Mouse (Mus musculus) heart, adult 8-10 months (tissue): ENCODE results near the gene Diaph2. TPM values are rescaled to one million over a fixed set of nuclear protein-coding genes. Genes with fewer than 3 reads are reported as not detected.
"Not testable (repeated sequence)": the region's sequence is repeated elsewhere in the genome, so short reads cannot be mapped to it uniquely, and the experiment has no call there.

Source experiments
- DNase-seq: peaks from one replicate; pipeline ENCODE4 v3.0.0; 2022; ENCODE audit warnings: low spot score
- total RNA-seq, 4 experiments: library from RNA; stranded (reverse); gene quantifications; 2 replicates each; pipeline ENCODE4 v1.2.4; 2022

The Diaph2 gene
- total RNA-seq, 4 experiments from 2014 or later, result 10.9 to 14.8 (median 11.0) TPM

DNA sequence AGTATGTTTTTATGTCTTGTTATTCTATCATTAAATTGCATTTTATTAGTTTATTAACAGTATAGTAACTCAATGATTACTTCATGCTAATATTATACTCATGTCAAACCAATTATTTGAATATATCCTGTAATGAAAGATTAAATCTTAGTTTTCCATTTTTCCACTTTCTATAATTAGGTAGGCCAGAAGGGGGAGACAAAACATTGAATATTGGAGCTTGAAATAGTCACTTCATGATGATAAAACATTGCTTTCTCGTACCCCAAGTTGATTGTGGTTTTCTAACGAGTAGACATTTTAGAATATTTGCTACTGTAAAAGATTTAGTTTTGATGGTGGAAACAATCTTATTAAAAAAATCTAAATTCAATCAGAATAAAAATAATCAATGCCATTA lies 82.4 kb downstream of the Diaph2 start:
- DNase-seq, result peak; percentile 1

DNA sequence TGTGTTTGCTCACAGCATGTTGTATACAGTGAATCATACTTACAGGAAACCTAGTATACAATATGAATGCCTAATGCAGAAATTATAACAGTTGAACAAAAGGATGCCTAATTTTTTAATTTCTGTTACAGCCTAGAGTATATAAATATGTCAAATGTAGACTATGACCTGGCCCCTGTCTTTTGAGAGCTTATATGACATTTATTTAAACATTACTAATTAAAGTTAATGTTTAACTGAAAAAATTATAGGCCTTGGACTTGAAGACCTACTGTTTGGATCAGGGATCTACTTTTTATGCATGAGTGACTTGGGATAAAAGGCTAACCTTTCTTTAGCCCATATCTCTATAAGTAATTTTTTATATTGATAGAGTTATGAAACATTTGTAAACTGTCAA lies 84.3 kb downstream of the Diaph2 start:
- DNase-seq, result no peak

DNA sequence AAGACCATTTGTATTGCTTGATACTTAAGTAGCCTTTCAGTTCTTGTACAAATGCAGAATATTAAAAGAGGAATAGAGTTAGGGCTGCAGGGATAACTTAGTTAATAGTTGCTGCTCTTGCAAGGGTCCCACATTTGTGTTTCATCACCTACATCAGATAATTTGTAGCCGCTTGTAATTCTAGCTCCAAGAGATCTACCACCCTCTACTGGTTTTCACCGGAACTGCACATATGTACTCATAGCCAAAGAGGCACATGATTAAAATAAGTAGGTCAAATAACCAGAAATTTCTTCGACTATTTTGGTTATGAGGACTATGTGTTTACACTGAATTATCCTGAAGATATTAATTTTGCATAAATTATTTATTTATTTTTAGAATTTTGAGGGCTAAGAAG lies 134.9 kb downstream of the Diaph2 start:
- DNase-seq, result peak; percentile 39

- DNase-seq, result no peak
Observed at GRCm38 (mm10) chrX:129925806-129926205, 176.3 kb downstream of the Diaph2 start.

- DNase-seq, result no peak
Observed at GRCm38 (mm10) chrX:129974816-129975215, 225.3 kb downstream of the Diaph2 start.

- no peak for DNase-seq
Observed at GRCm38 (mm10) chrX:130008210-130008609, 258.7 kb downstream of the Diaph2 start.

DNA sequence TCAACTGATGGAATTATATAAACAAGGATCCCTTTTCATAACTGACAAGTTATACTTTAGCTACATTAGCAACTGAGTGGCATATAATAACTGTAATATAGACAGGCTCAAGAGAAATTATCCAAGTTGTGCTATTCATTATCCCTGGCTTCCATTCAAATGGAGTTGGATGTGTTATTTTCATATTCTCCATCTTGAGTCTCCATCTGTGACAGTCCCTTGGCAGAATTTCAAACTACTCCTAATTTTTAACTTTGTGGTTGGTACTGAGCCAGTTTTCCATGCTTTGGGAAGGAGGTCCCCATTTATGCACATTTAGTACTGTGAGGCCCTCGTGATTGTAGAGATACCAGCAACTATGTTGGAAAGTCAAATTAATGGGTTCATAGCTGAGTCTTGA lies 270.2 kb downstream of the Diaph2 start:
- no peak for DNase-seq

DNA sequence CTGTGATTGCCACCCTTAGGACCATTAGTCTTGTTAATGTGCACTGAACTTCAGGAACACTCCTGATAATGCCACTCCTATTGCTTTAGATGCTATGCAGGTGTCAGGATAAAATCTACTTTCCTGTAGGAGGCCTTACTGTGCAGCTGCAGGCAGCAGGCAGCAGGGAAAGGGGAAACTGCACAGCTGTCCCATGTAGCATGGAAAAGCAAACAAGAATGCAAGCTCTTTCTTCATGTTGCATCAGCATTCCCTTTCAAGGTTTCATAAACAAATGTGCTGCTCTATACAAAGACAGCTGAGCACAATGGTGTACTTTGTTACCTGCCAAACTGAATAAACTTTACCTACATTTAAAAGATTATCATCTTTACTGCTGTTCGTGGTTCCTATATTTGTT lies 295.0 kb downstream of the Diaph2 start:
- DNase-seq, result no peak

DNA sequence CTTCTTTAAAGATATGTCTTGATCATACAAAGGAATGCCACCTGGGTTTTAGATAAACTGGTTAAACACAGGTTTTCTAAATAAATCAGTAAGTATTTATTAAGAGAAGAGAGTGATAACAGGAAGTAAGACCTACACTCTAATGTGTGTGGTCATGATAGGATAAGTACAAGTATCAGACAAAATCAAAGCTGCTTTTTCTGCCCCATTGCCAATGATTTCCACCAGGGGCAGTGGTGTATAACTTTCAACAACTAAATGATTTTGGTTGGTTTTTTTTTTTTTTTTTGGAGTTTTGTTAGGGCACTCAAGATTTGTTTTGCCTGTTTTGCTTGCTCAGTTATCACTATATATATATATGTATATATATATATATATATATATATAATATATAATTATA lies 399.7 kb downstream of the Diaph2 start:
- no peak for DNase-seq

GRCm38 (mm10) chrX:130152164-130152563 lies 402.6 kb downstream of the Diaph2 start:
- DNase-seq, result no peak

DNA sequence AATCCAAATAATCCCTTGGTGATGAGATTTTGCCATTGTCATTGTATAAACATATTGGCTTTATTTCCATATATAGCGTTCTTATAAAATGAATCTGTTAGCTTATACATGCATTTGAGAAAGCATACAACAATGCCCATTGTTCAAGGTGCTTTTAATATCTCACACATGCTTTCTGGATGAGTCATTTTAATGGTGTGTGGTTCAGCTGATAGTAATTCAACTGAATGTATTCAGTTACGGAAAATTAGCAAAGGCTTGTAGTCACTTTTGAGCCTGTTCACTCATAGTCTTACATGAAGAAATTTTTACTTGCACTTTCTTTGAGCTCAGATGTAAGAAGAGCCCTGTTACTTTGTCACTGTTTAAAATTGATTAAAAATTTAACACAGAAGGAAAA lies 423.6 kb downstream of the Diaph2 start:
- no peak for DNase-seq

GRCm38 (mm10) chrX:130187891-130188290 lies 438.3 kb downstream of the Diaph2 start:
- no peak for DNase-seq

DNA sequence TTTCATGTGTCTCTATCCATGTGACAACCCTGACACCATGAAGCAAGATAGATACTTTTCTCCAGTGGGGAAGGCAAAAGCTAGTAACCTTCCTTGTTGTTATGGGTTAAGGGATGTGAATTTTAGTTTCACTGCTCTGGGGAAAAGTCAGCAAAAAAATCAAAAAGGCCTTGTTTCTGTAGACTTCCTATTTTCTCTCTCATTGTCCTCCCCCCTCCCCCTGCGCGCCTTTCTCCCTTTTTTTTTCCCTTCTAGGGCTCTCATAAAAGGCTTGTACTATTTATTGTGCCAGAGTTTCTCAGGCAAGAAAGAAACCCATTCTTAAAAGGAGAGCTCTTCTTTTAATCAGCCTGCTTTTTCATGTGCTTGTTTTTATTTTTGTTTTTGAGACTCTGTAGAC lies 438.9 kb downstream of the Diaph2 start:
- no peak for DNase-seq

GRCm38 (mm10) chrX:130189250-130189649 lies 439.7 kb downstream of the Diaph2 start:
- DNase-seq, result no peak

DNA sequence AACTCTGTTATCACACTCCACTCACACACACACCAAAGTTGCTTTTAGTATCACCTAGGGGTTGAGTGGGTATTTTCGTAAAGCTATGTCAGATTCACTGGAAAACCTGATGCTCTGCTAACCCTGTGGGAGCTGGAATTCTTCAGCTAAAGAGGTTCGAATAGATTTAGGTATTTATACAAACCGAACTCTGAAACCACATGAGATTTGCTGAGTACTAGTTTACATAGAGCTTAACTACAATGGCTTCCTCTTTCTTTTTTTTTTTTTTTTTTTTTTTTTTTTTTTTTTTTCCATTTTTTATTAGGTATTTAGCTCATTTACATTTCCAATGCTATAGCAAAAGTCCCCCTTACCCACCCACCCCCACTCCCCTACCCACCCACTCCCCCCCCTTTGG lies 447.9 kb downstream of the Diaph2 start:
- DNase-seq, result not testable (repeated sequence)

GRCm38 (mm10) chrX:130205243-130205642 lies 455.7 kb downstream of the Diaph2 start:
- no peak for DNase-seq

DNA sequence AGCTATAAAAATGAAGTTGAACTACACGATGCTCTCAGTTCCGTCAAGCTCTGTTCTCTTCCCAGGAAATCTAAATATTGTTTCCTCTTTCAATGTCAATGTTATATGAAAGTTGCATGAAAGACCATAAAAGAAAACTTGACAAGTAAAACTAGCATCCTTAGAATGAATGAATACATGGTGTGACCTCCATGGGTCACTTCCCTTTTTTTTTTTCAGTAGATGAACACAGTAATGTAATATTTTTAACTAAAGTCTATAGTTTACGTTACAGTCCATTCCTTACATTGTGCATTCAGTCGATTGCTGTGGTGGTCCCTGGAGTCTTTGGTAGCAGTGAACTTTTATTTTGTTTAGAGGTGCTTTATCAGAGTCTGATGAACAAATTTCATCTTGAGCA lies 462.7 kb downstream of the Diaph2 start:
- no peak for DNase-seq

DNA sequence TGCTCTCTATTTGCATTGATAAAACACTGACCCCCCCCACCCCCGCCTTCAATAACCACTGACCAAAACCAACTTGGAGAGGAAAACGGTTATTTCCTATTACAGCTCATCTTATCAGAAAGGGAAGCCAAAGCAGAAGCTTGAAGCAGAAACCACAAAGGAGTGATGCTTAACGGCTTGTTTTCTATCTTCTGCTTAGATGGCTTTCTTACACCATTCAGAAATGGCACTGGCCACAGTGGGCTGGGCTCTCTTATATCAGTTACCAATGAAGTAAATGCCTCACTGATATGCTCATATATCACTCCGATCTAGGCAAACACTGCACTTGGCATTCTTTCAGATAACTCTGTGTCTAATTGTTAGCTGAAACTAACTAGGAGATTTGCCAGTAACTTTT lies 463.2 kb downstream of the Diaph2 start:
- no peak for DNase-seq

- no peak for DNase-seq
Observed at GRCm38 (mm10) chrX:130230045-130230444, 480.5 kb downstream of the Diaph2 start.

DNA sequence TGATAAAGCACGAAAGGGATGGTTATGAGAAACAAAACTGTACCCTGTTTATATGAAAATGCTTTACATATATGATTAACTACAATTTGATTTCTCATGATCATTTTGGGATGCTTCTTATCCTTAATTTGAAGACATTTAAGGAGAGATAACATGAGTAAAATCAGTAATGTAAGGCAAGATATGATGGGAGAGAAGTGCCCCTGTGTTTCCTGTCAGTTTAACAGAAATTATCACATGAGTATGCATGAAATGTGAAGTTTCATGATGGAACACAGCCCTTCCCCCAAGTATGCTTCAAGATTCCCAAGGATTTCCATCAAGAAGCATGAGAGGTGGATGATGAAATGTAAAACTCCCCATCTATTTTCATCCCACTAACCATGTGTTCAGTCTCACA lies 485.6 kb downstream of the Diaph2 start:
- DNase-seq, result no peak

- no peak for DNase-seq
Observed at GRCm38 (mm10) chrX:130246652-130247051, 497.1 kb downstream of the Diaph2 start.

DNA sequence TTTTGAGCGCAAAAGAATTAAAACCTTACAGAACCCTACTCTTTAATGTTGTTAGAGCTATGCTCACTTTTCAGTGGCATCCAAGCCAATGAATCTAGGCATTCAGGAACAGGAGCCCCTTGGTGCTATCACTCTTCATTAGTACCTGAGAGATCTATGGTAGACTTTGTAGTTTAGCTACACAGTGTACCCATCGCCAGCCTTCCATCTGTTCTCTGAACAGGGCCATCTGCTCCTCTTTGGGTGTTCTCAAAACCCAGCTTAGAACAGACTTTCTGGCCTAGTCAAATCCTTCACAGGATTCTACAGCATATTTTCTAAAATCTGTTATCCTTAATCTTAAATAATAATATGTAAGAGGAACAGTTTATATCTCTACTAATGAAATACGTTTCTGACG lies 504.1 kb downstream of the Diaph2 start:
- no peak for DNase-seq

- no peak for DNase-seq
Observed at GRCm38 (mm10) chrX:130265707-130266106, 516.2 kb downstream of the Diaph2 start.

DNA sequence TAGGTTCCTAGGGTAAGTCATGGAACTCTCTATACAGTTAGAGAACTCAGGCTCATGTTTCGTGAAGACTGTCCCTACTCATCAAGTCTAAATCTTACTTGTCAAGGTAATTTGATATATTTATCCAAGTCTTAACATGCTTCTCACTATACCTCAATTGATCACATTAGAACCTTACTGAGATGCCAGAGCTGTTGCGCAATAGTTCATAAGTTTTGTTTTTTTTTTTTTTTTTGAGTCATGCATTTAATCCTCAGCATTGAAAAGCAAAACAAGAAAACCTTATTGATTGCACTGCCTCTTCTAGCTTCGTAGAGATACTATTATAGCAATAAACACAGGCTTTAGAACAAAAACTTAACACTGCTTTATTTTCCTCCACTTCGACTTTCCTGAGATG lies 529.6 kb downstream of the Diaph2 start:
- DNase-seq, result no peak

GRCm38 (mm10) chrX:130281484-130281883 lies 531.9 kb downstream of the Diaph2 start:
- no peak for DNase-seq
